Mouse (Mus musculus) MN1 (cell line): ENCODE data around the gene Ddx24.
"Not testable (repeated sequence)": the region's sequence is repeated elsewhere in the genome, so short reads cannot be mapped to it uniquely, and the experiment has no call there.

ENCODE experiments used
- DNase-seq: peaks from one replicate; pipeline ENCODE4 v3.0.0-alpha.2; 2016; ENCODE audit warnings: low spot score

Ddx24 gene

DNA sequence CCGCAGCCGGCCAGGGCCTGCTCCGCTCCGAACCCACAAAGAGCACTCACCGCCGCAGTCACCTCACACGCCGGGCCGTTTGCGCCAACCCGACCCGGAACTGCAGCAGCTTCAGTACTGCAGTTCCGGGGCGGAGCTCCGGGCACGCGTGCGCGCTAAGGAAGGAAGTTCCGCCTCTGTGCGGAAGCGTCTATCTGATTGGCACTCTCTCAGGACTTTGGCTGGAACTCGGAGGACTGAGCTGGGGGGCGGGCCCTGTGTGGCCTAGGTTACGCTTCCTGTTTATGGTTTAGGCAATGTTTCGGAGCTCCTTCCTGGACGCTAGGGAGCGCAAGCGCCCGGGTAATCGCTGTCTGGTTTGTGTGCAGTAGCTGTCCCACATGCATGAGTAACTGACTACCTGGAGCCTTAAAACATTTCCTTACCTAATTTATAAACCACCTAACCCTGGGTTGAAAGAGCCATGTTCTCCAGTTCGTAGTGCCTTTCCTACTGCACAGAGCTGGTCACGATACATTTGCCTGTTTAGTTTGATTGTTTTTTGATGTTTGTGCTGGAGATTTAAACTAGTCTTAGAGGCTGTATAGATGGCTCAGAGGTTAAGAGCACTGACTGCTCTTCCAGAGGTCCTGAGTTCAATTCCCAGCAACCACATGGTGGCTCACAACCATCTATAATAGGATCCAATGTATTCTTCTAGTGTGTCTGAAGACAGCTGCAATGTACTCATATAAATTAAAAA, at the start of gene Ddx24:
Gene Ddx24, minus strand, starts transcription at position 102 of the 742 bp plus-strand sequence.
- peak; percentile 96 for DNase-seq

DNA sequence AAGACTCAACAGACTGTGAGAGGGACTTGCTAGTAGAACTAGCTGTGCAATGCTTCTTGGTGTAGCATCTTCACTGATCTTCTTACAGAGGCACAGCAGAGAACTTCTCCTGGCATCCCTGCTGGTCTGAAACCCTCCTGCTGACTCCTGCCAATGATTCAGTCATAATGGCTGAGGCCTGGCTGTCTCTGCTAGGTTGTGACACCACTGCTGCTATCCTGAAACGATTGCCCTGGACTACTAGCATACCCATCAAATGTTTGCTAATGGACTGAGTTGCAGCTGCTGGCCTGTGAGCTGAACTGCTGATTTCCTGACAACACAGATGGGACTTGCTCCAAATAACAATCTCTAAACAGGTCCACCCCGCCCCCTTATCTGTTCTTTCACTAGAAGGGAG, 48.9 kb upstream of the Ddx24 start:
- no peak for DNase-seq

DNA sequence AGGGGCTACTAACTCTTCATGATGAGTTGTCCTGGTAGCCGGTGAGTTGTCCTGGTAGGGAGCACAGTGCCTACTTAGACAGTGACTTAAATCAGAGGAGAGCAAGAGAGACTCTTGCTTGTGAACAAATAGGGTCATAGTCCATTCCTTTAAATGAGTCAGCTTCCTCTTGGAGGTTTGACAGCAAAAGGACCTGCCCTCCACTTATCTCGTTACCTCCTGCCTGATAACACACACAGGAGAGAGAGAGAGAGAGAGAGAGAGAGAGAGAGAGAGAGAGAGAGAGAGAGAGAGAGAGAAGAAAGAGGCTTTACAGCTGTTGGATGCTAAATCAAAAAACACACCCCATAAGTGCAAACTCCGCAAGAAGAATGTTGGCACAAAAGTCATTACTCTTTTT, 31.5 kb upstream of the Ddx24 start, which contains the start of gene Ifi27l2b:
Gene Ifi27l2b, minus strand, starts transcription at position 84 of the 400 bp plus-strand sequence.
- no peak for DNase-seq

DNA sequence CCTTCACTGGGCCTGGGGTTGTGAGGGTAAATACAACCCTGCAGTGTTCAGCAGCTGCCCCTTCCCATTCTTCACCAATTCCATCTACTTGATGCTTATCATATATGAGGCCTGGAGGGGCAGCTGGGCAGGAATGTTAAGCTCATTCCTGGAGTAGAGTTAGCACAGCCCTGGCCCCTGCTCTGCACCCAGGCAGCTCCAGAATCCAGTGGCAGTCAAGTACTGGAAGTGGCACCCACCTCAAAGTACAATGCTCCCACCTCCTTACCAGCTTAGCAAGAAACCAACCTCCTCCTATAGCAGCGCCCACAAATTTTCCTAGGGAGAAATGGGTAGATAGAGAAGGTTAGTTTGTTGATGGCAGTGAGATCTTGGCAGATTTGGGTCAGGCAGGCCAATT, 31.1 kb upstream of the Ddx24 start:
- not testable (repeated sequence) for DNase-seq

DNA sequence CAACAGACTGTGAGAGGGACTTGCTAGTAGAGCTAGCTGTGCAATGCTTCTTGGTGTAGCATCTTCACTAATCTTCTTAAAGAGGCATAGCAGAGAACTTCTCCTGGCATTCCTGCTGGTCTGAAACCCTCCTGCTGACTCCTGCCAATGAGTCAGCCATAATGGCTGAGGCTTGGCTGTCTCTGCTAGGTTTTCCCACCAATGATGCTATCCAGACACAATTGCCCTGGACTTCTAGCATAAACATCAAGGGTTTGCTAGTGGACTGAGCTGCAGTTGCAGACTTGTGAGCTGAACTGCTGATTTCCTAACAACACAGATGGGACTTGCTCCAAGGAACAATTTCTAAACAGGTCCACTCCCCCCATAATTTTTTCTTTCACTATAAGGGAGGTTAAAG, 27.7 kb upstream of the Ddx24 start:
- DNase-seq, result peak; percentile 32

DNA sequence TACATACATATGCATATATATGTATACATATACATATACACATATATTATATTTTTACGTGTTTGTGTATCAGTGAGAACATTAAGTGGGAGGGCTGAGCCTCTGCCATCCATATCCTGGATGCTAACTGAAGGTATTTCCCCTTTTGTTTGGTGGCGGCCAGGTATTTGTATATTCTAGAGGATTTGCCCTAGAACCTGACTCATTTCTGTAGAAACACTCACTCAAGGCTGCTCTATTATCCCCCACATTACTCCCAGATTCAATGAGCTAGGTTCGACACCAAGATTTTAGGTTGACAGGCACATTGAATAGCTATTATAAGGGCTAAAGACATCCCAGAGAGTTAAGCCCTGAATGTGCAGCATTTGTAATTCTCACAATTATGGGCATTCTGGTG, 19.4 kb upstream of the Ddx24 start:
- DNase-seq, result no peak

DNA sequence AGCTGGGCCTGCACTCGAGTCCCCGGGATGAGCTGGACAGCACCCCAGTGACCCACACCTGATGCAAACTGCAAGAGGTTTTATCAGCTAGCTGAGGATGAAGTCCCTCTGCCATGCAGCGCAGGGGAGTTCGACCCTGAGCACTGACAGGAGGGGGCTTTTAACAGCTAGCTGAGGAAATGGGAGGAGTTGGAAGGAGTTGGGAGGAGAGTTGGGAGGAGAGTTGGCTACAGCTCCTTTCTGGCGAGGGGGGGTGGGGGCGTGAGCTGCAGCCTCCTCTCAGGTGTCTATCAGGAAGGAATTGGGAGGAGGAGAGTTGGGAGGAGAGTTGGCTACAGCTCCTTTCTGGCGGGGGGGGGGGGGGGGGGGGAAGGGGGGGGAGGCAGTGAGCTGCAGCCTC, 18.6 kb upstream of the Ddx24 start:
- DNase-seq, result not testable (repeated sequence)

DNA sequence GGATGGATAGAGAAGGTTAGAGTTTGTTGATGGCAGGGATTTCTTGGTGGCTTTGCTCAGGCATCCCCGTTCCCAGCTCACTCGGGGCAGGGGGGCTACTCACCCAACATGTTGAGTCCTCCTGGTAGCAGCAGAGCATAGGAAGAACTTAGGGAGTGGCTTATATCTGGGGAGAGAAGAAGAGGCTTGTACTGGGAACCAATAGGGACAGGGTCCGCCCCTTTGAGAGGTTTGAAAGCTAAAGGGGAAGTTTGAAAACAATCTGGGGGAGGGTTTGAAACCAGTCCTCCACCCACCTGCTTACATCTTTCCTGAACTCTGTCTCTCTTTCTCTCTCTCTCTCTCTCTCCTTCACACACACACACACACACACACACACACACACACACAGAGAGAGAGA, 17.9 kb upstream of the Ddx24 start, which contains the start of gene Ifi27l2a:
Gene Ifi27l2a, minus strand, starts transcription at position 157 of the 400 bp plus-strand sequence.
- no peak for DNase-seq

DNA sequence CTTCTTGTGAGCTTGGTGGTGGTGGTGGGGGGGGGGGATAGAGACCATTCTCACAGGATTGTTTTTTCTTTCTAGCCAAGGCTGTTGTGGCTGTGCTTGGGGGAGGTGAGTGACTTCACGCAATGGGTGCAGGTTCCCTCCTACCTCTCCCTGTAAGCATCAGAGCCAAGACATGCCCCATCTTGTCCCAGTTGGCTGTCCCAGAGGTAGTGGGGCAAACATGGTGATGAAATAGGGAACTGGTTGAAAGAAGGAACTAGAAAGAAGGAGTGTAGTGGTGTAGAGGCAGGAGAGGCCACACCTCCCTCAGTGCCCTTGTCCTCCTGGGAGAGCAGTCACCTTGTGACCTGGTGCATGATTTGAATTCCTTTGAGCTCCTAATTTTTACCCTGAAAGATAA, 12.0 kb upstream of the Ddx24 start:
- DNase-seq, result no peak

DNA sequence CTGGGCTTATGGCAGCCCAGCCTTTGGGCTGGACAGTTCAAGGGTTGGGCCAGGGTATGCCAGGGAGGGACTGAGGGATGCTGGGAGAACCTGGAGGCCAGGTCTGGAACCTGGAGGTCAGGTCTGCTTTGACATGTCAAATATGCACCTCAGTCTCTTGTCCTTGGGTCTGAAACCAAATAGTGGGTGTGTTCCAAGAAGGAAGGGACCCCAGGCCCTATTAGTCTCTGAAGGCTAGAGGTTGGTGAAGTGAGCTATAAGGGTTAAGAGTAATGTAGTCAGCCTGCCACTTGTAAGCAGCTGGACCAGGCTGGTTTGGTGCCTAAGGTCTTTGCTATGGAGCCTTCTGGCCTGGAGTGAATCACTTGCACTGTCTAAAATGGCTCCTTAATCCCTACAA, 9.2 kb upstream of the Ddx24 start:
- DNase-seq, result no peak

DNA sequence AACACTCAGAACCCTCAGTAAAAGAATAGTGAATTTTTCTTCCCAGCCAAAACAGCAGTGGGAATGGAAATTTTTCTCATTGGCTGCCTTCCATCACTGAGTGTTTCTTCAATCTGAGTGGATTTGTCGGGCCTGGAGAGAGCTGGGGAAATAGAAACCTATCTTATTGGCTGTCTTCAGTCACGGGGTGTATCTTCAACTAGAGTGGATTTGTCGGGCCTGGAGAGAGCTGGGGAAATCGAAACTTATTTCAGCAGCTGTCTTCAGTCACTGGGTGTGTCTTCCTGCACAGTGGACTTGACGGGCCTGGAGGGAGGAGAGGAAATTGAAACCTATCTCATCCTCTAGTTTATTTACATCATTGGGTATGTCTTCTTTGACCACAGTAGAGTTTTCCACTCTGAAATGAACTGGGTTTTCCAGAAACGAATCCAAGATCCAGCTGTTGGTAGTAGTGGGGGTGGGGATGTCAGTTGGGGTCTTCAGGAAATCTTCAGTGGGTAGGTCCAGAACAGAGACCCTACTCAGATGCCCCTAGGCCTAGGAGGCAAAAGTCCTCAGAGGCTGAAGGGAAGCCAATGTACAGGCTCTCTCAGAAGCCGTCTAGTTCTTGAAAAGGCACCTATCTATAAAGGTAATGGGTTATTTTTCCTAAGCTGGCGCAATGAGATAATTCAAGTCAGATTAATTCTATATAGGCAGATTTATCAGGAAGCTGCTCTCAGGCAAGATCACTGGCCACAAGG, 8.5 kb upstream of the Ddx24 start, which contains the start of gene Ifi27:
Gene Ifi27, plus strand, starts transcription at position 226 of the 746 bp plus-strand sequence.
- peak; percentile 80 for DNase-seq

DNA sequence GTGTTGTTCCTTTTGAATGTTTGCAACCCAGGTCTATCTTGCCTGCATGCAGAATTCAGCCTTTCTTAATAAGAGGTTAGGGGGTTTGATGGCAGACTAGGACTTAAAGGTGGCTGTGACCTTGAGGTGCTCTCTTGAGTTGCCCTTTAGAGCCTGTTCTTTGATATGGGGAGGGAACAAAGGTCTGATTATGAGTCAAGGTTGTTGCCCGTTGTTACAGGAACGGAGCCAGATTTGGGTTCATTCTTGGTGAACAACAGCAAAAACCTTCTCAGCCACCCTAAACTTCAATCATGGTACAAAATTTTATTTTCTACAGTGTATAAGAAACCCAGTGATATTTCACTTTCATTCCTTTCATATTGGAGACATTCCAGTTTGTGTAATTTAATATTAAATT, 7.8 kb upstream of the Ddx24 start:
- DNase-seq, result no peak

DNA sequence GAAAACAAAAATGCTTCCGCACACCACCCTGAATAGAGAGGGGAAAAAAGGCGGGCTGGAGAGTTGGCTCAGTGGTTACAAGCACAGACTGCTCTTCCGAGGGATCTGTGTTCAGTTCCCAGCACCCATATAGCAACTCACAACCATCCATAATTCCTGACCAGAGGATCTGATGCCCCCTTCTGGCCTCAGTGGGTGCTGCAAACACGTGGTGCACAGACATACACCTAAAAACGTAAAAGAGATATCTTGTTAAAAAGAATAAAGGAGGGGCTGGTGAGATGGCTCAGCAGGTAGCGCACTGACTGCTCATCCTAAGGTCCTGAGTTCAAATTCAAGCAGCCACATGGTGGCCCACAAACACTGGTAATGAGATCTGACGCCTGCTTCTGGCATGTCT, 1.1 kb upstream of the Ddx24 start:
- no peak for DNase-seq

DNA sequence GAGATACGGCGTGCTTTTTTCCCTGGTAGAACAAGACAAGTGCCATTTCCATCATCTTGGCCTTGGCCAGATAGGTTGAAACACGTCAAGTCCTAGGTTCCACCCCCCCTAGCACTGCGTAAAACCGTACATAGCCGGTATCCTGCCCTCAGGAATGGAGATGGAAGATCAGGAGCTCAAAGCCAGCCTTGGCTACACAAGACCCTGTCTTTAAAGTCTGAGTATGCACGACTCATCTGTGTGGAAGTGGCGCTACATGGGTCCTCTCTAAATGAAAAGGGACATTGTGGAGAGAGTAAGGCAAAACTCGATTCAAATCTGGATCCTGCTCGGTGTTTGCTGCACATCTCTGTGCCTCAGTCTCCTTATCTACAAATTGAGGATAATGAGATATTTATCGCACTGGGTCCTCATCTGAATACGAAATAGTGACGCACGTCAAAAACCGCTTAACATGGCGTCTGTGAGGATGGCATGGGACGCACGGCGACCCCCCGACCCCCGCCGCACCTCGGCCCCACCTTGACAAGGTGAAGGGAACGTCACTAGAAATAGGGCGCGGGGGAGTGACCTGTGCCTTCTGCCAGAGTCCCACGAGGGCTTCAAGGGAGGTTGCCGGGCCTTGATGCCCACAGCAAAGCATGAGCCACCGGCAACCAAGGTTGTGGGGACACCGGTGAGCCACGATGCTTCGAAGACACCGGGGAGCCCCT, 458 bp downstream of the Ddx24 start:
- DNase-seq, result peak; percentile 6

DNA sequence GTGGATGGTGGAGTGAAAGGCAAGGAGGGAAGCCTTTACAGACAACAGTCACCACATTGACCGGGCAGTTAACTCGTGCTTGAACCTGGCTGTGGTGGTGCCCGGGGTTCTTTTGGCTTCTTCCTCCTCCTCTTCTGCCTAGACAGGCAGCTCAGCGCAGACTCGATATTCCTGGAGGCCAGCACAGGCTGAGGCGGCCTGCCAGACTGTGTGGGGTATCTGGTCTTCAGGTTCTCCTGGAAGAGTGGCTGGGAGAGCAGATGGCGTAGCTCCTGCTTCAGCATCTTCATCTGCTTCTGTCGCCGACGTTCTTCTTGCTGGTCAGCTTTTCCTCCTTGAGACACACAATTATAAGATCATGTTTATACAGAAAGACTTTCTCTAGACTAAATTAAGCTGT, 17.5 kb downstream of the Ddx24 start:
- no peak for DNase-seq

DNA sequence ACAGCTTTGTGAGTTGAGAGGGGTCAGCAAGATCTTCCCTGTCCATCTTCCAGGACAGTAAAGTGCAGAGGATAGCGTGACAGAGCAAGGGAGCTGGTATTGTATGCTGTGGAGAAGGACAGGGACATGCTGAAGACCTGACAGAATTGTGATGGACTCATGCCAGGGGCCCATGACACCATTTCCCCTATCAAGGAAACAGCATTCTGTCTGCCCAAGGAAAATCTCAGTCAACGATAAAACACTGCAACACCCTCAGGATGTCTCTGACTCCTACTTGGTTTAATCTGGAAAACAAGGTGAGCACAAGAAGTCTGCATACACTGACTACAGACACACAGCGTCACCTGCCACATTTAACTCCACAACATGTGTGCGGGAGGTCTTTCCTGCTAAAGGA, 17.9 kb downstream of the Ddx24 start, which contains the start of gene 9330161L09Rik:
Gene 9330161L09Rik, minus strand, starts transcription at position 101 of the 400 bp plus-strand sequence.
- no peak for DNase-seq

DNA sequence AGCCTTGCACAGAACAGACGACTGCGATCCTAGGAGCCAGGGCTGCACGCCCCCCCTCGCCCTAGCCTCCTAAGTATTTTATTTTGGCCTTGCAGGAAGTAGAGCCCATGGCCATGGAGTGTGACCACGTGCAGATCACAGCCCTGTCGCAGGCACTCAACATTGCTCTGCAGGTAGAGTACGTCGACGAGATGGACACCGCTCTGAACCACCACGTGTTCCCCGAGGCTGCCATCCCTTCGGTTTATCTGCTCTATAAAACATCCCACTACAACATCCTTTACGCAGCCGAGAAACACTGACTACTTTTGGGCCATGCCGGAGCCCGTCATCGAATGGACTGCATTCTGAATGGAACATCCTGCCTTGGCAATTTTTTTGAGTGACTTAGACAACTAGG, 21.5 kb downstream of the Ddx24 start:
- no peak for DNase-seq

DNA sequence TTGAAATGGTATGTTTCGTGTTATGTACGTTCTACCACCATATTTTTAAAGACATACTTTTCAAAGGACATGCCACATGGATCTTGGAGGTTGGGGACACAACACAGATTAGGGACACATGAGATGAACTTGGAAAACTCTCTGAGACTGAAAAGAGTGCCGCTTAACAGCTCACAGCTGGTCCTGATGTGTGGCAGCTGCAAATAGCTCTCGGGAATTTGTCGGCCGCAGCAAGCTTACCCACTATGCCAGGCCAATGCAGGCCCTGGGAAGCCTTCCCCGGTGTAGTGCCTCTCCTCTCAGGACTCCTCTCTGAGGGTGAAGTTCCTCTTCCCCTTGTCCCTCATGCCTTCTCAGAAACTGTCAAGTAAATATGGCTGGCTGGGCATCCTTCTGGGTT, 28.9 kb downstream of the Ddx24 start:
- no peak for DNase-seq

DNA sequence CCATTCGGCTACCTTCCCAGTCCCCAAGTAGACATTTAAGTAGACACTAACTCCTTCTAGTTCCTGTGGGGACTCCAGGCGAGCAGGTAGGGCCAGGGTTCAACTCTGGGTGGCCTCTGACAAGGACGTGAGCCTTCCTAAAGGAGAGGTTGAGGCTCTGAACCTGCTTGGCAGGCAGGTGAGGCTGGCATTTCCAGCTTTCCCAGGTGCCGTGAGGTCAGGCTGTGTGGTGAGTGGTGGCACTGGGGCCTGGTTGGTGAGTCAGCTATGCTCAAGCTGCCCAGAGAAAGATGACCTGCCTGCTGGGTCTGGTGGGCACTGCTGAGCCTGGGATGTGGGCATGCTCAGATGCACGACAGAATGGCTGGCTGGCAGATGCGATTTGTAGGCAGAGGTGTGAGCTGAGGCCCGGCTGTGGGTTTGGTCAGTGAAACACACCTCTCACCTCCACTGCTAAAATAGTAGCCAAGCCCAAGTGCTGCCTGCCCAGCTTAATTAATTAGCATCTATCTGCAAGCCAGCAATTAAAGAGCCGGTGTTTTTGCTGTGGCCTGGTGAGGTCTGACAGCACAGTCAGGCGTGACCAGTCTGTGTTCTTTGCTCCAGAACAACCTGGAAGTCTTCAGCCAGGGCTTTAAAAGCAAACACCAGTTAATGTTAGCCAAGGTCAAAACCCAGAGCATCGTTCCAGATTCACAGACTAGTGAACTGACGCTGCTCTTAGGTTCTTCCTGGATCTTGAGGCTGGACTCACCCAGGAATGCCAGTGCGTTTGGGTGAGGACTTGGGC, 29.9 kb downstream of the Ddx24 start:
- DNase-seq, result peak; percentile 42

DNA sequence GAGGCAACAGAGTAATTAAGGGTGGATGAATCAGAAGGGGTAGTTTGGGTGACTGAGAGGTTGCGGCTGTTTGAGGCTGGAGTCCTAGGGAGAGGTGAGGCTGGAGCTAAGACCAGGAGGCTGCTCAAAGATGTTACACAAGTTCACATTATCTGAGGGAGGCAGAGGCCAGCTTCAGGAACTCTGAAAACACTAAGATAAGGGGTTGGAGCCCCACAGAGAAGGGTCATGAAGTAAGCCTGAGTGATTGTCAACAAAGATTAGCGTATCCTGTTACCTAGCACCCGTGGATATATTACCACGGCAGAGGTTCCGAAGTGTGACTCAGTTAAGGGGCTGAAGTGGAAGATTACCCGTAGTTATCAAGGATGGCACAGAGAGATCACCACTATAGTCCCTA, 32.1 kb downstream of the Ddx24 start:
- DNase-seq, result no peak

DNA sequence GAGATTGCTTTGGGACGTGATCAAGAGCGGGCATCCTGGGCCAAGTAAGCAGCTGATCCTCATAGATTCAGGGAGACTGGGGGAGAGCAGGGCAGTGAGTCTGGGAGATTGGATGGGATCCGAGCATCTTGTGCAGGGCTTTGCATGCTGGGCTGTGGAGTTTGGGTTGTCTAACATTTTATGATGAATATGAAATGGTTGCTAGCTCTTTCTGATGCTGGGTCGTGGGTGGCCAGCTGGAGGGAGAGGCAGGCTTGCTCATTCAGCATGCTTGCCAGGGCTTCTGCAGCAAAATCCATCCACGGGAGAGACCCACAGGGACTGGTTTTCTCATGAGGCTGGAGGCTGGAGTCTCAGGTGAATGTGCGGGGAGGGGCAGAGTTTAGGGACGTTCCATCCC, 34.5 kb downstream of the Ddx24 start:
- DNase-seq, result no peak

DNA sequence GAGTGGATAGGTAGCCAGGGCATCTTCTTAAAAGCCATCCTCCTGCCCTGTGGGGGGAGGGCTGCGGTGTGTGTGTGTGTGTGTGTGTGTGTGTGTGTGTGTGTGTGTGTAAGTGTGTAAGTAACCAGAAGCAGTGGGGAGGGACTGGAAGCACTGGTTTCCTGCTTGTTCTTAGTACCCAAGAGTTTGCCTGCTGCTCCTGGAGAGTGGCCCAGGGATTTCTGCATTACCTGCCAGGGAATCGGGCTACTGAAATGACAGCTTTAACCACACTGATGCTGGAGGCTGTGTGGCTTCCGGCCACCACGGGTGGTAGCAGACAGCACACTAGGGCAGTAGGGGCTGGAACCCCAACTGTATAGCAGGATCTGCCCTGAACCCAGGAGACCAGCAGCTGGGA, 35.6 kb downstream of the Ddx24 start:
- no peak for DNase-seq
